Mouse (Mus musculus) Muller cell, postnatal 12 days (primary cell): ENCODE measurements at regions not wholly inside any gene's neighbourhood (a gene's known extent, or its start where the extent isn't known, plus 50 kb on each side); places are given as distances from the start of the nearest gene placed in this dataset.

ENCODE experiments used
- DNase-seq: peaks from one replicate; pipeline ENCODE4 v3.0.0-alpha.2; 2015; ENCODE audit errors: inconsistent ontology term

DNA sequence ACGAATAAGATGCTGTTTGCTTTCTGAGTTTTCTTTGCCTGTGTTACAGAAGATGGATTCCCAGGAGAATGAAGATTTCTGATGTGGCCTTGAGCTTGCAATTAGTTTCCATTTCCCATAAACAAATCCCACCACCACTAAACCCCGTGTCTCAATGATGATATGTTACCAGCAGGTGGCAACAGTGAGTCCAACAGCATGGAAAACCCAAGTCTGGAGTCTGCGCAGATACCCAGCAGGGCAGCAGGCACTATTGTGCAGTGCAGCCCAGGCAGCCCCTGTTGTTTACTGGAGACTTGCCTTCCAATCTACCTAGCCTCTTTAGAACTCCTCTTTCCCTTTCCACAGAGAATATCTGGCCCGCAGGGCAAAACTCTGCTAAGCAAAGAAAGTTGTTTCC is 62.7 kb downstream of the Bmp2 start:
- DNase-seq, result no peak

DNA sequence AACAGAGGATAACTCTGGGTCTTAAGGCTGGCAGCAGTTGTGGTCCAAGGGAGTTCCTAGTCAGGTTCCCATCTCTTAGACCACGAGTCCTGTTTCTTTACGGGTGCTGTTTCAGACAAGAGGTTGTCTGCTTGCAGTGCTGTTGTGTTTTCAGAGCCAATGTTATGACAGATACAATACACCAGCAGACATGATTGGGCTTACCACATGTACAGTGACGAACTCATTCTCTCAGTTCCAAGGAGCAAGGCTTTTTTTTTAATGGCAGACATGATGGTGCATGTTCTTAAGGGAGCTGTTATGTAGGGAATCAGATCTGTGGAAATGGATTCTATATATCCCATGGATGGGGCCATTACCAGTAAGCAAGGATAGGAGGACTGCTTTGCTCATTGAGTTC is 63.3 kb downstream of the Bmp2 start:
- no peak for DNase-seq

DNA sequence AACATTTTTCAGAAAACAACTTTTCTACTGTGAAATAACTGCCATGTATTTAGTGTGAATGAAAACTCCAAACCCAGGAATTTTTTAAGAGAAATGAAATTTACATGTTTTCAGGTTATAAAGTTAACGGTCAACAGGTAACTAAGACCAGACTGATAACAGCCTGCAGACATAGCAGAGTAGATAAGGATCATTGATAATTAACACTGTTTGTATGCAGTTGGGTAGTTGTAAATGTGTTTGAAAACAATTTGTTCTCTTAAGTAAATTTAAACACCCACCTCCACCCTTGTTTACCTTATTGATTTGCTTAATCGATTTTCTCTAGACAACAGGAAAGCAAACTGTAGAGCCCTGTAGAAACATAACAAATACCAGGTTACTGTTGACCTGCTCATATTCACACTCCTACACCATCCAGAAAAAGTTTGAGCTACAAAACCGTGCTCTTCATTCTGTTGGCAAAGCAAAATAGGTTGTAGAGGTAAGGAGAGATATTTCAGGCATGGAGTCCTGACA is 65.4 kb downstream of the Bmp2 start:
- no peak for DNase-seq

DNA sequence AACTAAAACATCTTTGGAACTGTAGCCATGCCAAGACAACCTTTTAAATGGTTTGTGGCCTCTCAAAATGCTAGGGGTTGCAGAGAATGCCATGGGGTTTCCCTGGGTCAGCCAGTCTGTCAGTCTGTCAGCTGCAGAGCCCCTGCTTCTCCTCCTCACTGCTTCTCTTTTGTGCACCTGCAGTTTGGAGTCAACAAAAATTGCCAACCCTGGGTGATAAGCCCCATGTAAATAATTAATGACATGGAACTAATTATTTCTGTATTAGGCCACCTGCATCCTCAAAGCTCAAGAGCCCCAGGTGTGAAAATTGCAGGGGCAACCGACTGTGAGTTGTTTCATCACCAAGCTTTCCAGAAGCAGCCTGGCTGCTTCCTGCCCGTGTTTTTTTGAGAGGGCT is 70.6 kb downstream of the Bmp2 start:
- no peak for DNase-seq

DNA sequence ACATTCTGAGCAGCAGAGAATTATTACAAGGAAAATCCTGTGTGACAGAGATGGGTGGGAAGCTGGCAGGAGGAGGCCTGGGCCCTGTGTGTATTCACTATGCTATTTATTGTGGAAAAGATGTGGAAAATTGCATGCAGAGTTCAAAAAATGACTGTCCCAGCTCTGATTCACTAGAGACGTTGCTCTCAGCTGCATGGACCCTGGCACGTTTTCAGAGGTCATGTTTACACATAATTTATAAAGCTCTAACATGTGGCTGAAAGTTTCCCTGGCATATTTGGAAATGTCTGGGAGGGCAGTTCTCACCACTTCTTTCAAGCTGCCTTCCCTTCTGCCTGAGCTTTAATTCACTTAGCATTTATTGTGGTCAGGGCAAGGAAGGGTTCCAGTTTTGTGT is 73.6 kb downstream of the Bmp2 start:
- DNase-seq, result no peak

DNA sequence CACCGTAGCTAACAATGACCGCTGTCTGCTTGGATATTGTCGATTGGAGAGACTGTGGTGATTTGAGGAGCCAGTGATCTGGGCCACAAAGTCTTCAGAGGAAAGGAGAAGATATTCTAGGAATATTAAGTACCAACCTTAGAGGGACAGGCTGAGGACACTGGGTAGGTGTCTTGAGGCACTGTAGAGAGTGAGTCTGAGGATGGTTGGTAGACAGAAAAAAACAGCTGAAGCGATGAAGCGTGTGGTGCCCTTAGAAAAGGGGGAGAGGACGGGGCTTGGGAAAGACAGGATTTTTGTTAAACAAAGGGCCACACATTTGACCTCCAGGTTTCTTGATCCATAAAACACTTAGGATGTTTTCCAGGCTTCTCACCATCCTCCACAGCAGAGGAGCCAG is 76.9 kb downstream of the Bmp2 start:
- DNase-seq, result no peak

DNA sequence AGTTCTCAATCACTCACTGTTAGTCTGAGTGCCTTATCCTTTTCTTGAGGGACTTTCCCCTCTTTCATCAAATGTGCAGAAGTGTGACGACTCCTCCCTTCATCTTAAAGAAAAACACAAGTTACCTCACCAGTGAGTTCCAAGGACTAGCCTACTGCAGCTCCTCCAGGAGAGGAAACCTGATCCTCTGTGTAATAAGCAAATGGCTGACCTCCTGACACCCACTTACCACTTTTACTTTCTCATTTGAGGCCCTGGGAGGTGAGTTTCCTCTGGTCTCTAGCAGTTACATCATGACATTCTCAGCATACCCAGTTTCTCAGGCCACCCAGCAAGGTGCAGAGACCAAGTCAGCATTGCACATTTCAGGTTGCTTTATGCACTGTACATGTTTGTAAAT is 83.5 kb downstream of the Bmp2 start:
- no peak for DNase-seq

DNA sequence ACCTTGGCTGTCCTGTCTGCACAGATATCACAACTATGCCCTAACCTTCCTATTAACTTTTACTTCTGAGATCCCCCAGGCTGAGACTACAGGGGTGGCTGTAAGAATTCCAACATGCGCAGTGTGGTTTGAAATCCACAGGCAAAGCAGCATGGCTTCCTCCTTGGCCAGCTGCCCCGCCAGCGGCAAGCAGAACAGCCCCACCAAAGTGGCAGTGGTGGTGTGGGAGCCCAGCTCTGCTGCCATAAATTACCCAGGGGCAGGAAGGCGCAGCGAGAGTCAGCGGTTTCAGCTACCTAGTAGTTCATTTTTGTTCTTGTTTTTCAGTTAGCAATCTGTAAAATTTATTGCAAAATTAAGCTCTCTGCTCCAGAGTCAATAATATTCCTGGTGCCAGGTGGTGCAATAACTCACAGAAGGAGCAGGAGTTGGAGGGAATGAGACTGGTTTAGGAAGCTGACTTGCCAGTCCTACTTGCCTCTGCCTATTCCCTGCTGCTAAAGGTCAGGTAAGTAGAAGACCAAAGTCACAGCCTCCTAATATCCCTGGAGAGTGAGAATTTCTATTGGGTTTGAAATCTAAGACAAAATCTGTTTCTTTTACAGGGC is 98.0 kb downstream of the Bmp2 start:
- DNase-seq, result no peak

DNA sequence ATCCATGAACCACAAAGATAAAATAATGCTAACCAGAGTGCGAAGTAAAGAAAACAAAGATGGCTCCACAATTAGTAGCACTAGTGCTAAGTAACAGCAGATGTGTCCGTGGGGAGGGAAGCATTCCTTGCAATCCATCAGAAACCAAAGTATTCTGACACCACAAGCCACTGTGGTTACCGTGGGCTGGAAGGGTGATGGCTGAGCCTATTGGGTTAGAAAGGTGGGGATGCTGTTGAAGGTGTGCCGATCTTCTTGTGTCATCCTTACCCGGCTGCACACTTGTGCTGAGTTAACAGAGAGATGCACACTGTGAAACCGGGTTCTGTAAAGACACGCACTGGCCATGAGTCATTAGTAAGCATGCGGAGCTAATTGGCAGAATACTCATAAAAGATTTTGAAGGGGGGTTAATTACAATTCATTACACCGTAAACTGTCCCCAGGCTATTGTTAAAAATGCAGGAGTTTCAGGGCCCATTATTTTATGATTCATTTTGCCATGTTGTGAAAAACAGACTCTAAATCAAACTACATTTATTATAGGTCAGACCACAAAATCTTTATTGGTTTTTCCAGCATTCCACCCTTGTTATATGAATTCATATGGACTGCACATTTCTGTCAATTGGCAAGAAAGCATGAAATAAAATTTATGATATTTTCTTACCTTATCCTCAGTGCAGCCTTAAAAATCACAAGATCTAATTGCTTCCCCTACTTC is 114.5 kb downstream of the Bmp2 start:
- DNase-seq, result peak; percentile 90

DNA sequence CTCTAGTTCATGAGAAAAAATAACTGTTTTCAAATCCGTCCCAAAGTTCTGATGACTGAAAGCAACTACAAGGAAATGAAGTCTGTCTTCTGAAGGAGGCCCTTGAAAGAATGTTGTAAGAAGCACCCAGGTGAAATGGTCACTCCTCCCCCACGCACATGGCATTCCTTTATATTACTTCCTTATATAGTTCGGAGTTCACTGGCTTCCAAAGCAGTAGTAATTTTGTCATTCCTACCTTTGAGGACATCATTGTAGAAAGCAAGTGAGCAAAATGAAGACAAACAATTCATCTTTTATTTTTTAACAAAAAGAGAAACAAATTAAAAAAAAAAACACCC is 115.1 kb downstream of the Bmp2 start:
- DNase-seq, result no peak

DNA sequence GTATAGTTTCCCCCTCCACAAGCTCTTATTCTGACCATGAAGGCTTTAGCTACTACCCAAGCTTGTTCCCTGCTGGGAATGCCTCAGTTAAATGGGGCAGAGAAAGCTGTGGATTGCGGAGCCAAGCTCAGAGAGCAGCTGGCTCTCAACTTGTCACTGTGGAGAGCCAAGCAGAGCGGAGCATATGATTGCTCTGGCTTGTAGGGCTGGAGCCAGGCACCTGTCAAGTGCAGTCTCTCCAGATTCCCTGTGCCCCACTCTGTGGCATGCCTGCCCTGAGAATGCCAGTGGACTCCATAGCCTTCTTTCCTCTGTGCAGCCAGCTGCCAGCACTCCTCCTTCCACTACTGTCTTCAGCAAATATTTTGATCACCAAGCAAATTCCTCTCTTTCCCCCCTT is 117.9 kb downstream of the Bmp2 start:
- DNase-seq, result peak; percentile 59

DNA sequence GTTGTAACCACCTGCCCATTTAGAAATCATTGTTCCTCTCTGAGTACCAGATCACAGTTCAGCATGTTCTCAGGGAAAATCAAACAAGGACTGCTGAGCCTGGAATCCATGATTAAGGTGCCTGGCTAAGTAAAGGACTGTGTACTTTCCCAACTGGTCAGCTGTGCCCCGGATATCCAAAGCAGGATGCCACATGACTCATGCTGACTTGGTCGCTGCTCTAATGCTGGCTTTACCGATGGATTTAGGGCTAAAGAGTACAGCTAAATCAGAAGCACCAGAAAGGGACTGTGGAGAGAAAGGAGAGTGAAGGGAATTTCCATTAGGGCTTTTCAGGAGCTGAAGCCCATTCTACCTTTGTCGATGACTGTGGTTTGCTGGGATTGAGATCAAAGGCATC is 119.6 kb downstream of the Bmp2 start:
- peak; percentile 78 for DNase-seq

DNA sequence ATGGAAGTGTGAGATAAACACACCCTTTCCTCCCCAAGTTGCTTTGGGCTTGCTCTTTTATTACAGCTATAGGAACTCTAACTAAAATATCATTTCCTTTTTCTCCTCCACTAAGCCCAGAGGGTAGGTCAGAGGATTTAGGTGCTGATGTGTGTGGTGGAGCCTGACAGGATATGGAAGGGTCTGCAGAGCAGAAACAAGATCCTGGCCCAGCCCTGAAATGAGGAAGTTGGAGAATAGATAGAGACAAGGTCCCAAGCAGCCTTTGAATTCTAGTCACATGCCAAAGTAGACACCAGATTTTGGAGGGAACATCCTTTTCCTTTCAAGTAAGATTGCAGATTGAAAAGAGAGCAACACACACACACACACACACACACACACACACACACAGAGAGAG is 132.4 kb downstream of the Bmp2 start:
- DNase-seq, result no peak

DNA sequence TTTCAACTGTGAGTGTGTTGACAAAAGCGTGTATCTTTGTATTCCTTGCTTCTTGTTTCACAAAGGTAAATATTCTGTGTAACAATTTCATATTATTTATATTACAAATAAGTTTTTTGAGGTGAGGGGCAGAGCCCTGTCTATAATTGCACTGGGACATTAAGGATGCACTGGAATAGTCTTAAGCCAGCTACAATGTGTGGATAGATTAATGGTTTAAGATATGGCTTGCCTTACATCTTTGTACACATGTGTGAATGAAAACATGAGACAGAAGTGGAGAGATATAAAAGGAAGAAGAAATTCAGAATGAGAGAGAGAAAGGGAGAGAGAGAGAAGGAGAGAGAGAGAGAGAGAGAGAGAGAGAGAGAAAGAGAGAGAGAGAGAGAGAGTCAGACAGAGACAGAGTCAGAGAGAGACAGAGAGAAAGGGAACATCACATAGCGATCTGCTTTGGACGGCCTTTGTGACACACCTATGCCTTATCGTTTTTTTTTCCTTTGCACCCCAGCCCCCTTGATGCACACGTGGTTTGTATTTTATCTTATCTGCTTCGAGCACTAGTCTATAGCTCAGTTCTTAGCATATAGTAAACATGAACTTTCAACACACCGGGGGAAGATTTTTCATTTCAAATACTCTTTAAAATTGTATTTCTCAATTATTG is 136.3 kb downstream of the Bmp2 start:
- no peak for DNase-seq

DNA sequence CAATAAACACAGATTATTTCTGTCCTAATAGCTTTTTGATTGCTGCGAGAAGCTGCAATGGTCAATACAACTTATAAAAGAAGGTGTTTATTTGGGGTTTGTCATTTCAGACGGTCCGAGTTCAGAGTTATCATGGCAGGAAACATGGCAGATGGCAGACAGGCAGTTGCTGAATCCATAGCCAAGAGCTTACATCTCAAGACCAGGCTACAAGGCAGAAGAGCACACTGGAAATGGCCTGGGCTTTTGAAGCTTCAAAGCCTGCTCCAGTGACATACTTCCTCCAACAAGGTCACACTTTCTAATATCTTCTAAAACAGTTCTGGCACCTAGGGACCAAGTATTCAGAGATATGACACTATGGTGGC is 136.8 kb downstream of the Bmp2 start:
- no peak for DNase-seq

DNA sequence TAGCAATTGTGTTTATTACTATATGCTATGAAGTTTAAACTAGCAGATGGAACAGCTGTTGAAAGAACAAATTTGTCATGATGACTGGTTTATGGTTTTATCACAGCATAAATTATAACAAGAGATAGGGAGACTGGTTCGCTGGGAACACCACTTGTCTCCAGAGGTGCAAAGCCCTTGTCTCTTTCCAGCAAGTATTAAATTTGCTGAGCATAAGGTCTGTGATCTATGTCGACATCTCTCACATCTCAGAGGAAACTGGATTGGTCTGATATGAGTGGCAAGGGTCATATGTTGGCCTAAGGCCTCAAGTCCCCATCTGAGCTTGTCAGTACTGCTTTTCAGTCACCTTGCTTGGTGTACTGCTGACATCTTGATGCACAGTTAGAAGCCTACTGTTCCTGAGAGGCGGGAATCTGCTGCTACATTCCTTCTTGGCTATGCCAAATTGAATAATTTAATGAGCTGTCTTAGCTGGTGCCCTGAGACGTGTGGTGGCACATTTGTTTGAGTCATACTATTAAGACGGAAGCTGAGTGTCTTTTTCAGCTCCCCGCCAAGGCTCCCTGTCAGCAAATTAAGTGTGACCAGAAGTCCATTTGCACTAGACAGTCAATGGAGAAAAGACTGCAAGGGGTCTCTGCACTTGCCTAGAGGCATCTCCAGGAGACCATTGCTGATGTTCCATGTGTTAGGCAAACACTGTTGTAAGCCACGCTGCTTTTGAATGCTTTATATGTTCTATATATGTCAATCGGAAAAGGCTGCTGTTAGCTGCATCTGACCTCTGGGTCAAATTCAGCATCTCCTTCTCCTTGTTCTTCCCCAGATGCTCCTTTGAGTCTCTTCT is 157.0 kb downstream of the Bmp2 start:
- DNase-seq, result peak; percentile 20

DNA sequence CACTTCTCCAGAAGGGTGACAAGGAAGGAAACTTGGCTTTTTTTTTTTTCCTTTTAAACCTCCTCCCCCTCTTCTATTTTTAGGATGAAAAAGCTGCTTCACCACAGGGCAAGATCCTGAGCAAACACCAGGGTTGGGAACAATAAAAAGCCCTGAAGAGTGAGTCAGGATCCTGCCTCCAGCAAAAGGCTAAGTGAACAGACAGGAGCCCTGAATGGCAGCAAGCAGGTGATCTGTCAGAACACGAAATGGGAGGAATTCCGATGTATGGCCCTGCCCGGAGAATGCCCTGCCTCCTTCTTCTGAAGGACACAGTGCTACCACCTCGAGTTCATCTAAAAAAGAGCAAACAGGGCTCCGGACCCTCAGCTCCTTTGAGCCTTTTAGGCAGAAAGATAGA is 164.3 kb downstream of the Bmp2 start:
- peak; percentile 45 for DNase-seq

DNA sequence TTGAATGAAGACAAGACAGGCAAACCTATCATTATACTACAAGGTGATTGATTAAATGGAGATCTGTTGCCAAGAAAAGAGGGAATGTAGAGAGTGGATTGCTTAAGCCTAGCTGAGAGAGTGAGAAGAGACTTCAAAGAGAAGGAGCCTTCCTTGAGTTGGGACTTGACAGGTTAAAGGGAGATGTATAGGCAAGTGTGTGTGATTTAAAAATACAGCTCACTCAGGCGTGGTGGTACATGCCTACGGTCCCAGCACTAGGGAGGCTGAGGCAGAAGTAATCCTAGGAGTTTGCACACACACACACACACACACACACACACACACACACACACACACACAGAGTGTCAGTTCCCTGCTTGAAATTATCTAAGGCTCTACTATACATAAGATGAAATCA is 165.1 kb downstream of the Bmp2 start:
- DNase-seq, result no peak

DNA sequence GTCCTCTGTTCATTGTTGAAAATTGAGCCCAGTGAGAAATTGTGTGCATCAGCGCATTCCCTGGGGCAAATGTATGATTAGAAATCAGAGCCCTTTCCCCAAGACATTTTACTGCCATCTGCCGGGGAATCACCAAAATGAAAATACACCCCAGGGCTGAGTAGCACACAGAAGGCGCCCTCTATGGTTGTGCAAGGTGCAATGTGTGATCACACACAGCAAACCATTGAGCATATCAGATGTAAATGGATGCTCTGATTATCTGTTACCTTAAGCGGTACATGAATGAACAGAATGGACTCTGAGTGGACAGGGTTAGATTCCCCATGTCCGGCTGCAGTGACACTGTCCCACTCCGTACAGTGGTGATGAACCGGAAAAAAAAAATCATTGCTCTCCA is 172.4 kb downstream of the Bmp2 start:
- no peak for DNase-seq

DNA sequence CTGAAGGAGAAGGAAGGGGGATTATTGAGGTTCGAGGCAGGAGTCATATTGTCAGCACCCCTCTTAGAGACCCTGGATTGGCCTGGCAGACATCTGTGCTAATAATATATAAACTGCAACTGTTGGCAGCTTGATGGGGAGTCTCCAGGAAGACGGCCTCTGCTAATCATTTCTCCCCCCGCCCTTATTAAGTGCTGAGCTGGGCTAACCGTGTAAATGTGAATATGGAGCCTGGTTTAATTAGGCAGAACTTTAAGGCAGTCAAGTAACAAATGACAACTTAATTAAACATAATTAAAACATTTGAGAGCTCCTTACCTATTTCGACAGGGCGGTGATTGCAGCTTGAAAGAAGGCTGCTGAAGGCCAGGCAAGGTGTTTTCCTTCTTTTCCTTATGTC is 172.8 kb downstream of the Bmp2 start:
- no peak for DNase-seq

DNA sequence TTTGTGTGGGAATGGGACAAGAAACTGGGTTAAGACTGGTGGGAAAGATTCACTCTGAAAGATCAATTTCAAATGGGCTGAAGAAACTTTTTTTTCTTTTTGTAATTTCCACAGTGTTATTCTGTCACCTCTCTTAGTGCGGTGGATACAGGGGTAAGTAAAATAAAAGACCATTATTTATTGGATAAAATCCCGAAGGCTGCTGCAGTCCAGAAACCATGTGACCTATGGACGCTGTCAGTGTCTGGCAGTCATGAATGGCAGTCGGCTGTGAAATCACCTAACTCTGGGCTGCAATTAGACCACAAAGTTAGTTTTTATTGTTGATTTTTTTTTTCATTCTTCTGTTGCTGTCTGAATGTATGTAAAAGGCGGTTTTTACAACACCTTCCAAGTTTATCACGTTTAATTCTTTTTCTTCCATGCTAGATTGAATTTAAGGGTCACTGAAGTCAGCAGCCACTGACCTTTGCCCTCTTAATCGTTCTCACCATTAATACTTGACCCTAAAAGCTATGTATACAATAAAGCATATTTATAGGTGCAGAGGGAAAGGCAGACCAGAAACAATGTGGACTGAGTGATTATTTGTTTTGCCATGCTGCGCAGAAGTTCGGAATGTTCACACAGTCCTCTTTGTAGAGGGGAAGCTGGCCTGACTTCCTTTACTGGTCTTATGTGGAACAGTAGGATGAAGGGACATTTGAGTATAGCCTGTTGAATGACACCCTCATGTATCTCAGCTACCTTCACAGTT is 182.7 kb downstream of the Bmp2 start:
- DNase-seq, result no peak
